Mouse (Mus musculus) liver, embryonic 13.5 days (tissue): ENCODE measurements around the gene Tsc22d2. TPM values are rescaled to one million over a fixed set of nuclear protein-coding genes. Genes with fewer than 3 reads are reported as not detected.

Experiments
- ATAC-seq: fragments of 200-750 bp; cut with Nextera tagmentation; 2 replicates; pipeline ENCODE4 v1.8.0; 2017; ENCODE audit warnings: low read depth, mild to moderate bottlenecking, moderate number of reproducible peaks, moderate library complexity
- DNase-seq: peaks from one replicate; pipeline ENCODE4 v3.0.0; 2022
- H3K27ac ChIP-seq: fragments of 300-500 bp; sonication (generic); 2 replicates; pipeline ENCODE4 v1.5.1; 2015; ENCODE audit warnings: moderate library complexity, mild to moderate bottlenecking, inconsistent platforms
- H3K27me3 ChIP-seq: fragments of 300-500 bp; sonication (generic); 2 replicates; pipeline ENCODE4 v1.6.1; 2015; ENCODE audit warnings: mild to moderate bottlenecking, inconsistent platforms
- H3K36me3 ChIP-seq: fragments of 300-500 bp; sonication (generic); 2 replicates; pipeline ENCODE4 v1.6.1; 2015; ENCODE audit warnings: mild to moderate bottlenecking, inconsistent platforms
- H3K4me1 ChIP-seq: fragments of 300-500 bp; sonication (generic); replicated peaks from 2 replicates; pipeline ENCODE4 v1.6.1; 2015; ENCODE audit warnings: inconsistent platforms
- H3K4me2 ChIP-seq: fragments of 300-500 bp; sonication (generic); 2 replicates; pipeline ENCODE4 v1.6.1; 2015; ENCODE audit warnings: inconsistent platforms, mild to moderate bottlenecking, moderate library complexity
- H3K4me3 ChIP-seq: fragments of 300-500 bp; sonication (generic); replicated peaks from 2 replicates; pipeline ENCODE4 v1.5.1; 2015; ENCODE audit warnings: mild to moderate bottlenecking, inconsistent platforms
- H3K9ac ChIP-seq: fragments of 300-500 bp; sonication (generic); 2 replicates; pipeline ENCODE4 v1.6.1; 2015; ENCODE audit warnings: mild to moderate bottlenecking, inconsistent platforms
- H3K9me3 ChIP-seq: fragments of 300-500 bp; sonication (generic); replicated peaks from 2 replicates; pipeline ENCODE4 v1.6.1; 2016; ENCODE audit warnings: inconsistent platforms
- WGBS: fragments of 180-500 bp; shearing (Covaris S2); methylation state at CpG from one replicate; pipeline ENCODE4 v1.1.7; 2015; ENCODE audit not compliant: insufficient replicate concordance; 5-methylcytosine and 5-hydroxymethylcytosine counted together
- polyA plus RNA-seq: library from polyadenylated mRNA; unstranded; fragments of >200 nt; fragmentation: Nextera tagmentation; extraction: Ambion mirVana; gene quantifications from 2 replicates; pipeline ENCODE4 v1.2.1, GENCODE M21; 2015

Tsc22d2 gene
- polyA plus RNA-seq, 1 experiment from 2014 or later, result 5.0 TPM

- Histone ChIP-seq H3K27me3 (no peaks in the 10 kb centered on the region), H3K9me3 (no peaks in the 10 kb centered on the region), H3K36me3 (no peaks in the 10 kb centered on the region), H3K9ac (no peak overlapping the region), H3K4me3 (no peak overlapping the region), H3K4me1 (no peaks in the 10 kb centered on the region), H3K4me2 (no peak overlapping the region), H3K27ac (no peak overlapping the region)
- 67% methylated on average over 5 of the region's 5 CpGs for WGBS
- ATAC-seq, result no peak
- DNase-seq, result no peak
Measured at GRCm38 (mm10) chr3:58398541-58398940, 16.0 kb upstream of the Tsc22d2 start.

DNA sequence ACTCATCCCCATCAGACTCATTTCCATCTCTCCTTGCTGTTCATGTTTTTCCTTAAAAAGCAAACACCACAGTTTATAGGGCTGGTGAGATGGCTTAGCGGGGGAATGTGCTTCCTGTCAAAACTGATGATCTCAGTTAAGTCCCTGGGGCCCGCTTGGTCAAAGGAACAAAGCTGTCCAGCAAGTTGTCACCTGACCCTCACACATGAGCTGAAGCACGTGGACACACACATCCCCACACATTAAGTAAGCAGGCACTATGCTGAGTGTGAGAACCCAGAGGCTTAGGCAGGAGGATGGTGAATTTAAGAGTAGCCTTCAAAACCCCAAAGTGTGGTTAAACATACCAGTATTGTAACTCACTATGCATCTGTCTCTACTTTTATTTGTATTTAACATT lies 14.6 kb upstream of the Tsc22d2 start:
- no peaks in the 10 kb centered on the region for H3K4me1 ChIP-seq
- ATAC-seq (no peak), DNase-seq (no peak)
- H3K9ac ChIP-seq, result no peak overlapping the region
- no peaks in the 10 kb centered on the region for H3K36me3 ChIP-seq
- H3K27ac ChIP-seq, result no peak overlapping the region
- H3K27me3 ChIP-seq, result no peaks in the 10 kb centered on the region
- WGBS, result 50% methylated on average over 3 of the region's 3 CpGs
- H3K9me3 ChIP-seq, result no peaks in the 10 kb centered on the region
- H3K4me2 ChIP-seq, result no peak overlapping the region
- no peak overlapping the region for H3K4me3 ChIP-seq

DNA sequence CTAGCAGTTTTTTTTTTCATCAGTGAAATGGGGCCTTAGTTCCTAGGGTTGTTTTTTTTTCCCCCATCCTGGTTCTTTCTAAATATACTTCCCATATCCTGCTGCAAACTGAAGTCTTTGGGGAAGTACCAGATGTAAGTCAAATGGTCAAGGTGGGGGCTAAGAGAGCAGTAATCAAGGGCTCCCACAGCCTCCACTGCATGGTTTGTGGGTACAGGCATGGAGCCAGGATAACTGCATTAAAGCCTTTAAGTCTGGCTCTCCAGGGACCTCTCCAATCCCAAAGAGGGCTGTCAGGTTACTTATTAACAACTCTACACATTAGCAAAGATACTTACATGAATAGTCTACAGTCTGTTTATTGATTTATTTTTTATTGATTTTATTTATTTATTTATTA lies 2.8 kb upstream of the Tsc22d2 start:
- no peak for DNase-seq
- H3K36me3 ChIP-seq, result no peaks in the 10 kb centered on the region
- H3K4me3 ChIP-seq, result no peak overlapping the region
- H3K4me2 ChIP-seq, result no peak overlapping the region
- no peak for ATAC-seq
- no peak overlapping the region for H3K9ac ChIP-seq
- H3K4me1 ChIP-seq, result peaks cover 6% of the 10 kb centered on the region
- no peak overlapping the region for H3K27ac ChIP-seq
- no peaks in the 10 kb centered on the region for H3K27me3 ChIP-seq
- H3K9me3 ChIP-seq, result no peaks in the 10 kb centered on the region

DNA sequence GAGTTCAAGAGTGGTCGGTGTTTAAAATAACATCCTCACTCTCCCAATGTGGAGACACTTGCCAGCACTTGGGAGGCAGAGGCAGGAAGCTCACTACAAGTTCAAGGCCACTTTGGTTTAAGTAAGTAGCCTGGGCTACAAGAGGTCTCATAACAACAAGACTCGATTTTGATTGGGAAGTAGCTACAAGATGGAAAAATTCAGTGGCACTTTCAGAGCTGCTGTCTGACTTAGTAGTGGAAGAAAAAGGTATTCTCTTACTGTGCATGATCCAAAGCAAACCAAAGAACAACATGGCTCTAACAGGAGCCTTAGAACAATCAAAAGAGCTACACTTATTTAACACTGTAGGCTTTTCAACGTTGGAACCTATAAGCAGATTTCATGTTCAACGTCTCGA lies 844 bp upstream of the Tsc22d2 start:
- no peak for ATAC-seq
- Histone ChIP-seq H3K27ac (peak overlapping the region; percentile 98), H3K9ac (peak overlapping the region; percentile 99), H3K4me1 (peaks cover 10% of the 10 kb centered on the region), H3K36me3 (no peaks in the 10 kb centered on the region; the same call in 1 of the 2 replicates), H3K4me3 (peak overlapping the region; percentile 99), H3K27me3 (no peaks in the 10 kb centered on the region), H3K4me2 (peak overlapping the region; percentile 96), H3K9me3 (no peaks in the 10 kb centered on the region)
- 28% methylated on average over 5 of the region's 5 CpGs for WGBS
- DNase-seq, result no peak

DNA sequence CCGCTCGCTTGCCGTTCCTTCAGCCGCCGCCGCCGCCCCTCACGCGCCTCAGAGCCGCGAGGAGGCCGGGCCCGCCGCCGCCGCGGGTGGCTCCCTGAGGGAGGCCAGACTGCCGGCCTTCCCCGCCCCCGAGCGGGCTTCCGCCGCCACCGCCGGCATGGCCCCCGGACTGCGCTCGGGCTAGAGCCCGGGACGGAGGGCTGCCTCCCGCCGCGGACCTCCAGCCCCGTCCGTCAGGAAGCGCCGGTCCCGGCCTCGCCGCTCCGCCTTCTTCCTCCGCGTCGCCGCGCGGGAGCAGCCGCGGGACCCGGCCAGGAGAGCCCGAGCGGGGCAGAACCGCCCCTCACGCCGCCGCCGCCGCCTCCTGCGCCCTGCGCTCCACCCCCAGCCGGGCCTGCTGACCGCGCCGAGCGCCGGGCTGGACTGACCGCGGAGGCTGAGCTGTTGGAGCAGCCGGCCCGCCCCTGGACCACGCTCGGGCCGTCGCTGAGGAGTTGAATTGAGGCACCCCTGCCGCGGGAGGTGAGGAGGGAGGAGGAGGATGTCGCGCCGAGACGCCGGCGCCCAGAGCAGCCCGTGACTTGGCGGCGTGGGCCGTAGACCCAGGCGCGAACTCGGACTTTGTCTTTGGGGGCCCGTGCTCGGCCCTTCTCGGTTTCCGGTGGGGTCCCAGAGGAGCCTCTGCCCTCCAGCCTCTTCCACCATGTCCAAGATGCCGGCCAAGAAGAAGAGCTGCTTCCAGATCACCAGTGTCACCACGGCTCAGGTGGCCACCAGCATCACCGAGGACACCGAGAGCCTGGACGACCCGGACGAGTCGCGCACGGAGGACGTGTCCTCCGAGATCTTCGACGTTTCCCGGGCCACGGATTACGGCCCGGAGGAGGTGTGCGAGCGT lies 720 bp downstream of the Tsc22d2 start:
- peak overlapping the region; percentile 99 for H3K4me3 ChIP-seq
- no peaks in the 10 kb centered on the region for H3K9me3 ChIP-seq
- H3K27ac ChIP-seq, result peak overlapping the region; percentile 98
- 0% methylated on average over 104 of the region's 113 CpGs for WGBS
- ATAC-seq, result peak; percentile 65
- peak overlapping the region; percentile 99 for H3K9ac ChIP-seq
- DNase-seq, result peak; percentile 70
- peak overlapping the region; percentile 96 for H3K4me2 ChIP-seq
- peaks cover 17% of the 10 kb centered on the region for H3K4me1 ChIP-seq
- H3K27me3 ChIP-seq, result no peaks in the 10 kb centered on the region
- no peaks in the 10 kb centered on the region; the same call in 1 of the 2 replicates for H3K36me3 ChIP-seq

DNA sequence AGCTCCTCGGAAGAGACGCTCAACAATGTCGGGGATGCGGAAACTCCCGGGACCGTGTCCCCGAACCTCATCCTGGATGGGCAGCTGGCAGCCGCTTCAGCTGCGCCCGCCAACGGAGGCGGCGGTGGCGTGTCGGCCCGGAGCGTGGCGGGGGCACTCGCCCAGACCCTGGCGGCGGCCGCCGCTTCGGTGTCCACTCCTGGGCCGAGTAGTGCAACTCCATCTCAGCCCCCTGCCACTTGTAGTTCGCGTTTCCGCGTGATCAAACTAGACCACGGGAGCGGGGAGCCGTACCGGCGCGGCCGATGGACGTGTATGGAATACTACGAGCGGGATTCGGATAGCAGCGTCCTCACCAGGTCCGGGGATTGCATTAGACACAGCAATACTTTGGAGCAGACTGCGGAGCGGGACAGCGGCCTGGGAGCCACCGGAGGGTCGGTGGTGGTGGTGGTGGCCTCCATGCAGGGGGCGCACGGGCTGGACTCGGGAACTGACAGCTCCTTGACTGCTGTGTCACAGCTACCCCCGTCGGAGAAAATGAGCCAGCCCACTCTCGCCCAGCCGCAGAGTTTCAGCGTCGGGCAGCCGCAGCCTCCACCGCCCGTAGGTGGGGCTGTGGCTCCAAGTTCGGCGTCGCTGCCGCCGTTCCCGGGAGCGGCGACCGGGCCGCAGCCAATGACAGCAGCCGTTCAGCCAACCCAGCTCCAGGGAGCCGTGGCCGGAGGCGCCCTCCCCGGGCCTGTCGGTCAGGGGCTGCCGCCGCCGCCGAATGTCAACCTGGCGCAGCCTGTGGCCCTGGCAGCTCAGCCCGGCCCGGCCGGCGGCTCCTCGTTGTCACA lies 1.6 kb downstream of the Tsc22d2 start:
- under 1% methylated on average over 84 of the region's 85 CpGs for WGBS
- Histone ChIP-seq H3K4me1 (peaks cover 19% of the 10 kb centered on the region), H3K36me3 (no peaks in the 10 kb centered on the region; the same call in 1 of the 2 replicates), H3K9me3 (no peaks in the 10 kb centered on the region), H3K9ac (peak overlapping the region; percentile 99), H3K4me3 (peak overlapping the region; percentile 99), H3K27ac (peak overlapping the region; percentile 98), H3K27me3 (no peaks in the 10 kb centered on the region), H3K4me2 (peak overlapping the region; percentile 96)
- DNase-seq, result peak; percentile 85
- ATAC-seq, result peak; percentile 78

DNA sequence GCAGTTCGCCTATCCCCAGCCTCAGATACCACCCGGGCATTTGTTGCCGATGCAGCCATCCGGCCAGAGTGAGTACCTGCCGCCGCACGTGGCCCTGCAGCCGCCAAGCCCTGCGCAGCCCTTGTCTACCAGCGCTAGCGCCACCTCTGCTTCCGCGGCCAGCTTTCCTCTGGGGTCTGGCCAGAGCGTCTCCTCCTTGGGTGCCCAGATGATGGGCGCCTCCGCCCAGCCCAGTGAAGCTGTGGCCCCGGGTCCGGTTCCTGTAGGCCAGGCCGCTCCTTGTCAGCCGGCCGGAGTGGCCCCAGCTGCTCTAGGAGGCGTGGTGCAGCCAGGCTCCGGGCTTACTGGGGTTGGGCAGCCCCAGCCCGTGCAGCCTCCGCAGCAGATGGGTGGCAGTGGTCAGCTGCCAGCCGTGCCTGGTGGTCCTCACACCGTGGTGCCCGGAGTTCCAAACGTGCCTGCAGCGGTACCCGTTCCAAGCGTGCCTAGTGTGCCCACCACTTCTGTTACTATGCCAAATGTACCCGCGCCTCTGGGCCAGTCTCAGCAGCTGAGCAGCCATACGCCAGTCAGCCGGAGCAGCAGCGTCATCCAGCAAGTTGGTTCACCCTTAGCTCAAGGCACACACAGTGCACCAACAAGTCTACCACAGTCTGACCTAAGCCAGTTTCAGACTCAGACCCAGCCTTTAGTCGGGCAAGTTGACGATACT lies 2.4 kb downstream of the Tsc22d2 start:
- H3K4me2 ChIP-seq, result peak overlapping the region; percentile 96
- DNase-seq, result peak; percentile 61
- H3K4me1 ChIP-seq, result peaks cover 19% of the 10 kb centered on the region
- H3K27ac ChIP-seq, result peak overlapping the region; percentile 98
- ATAC-seq, result peak; percentile 63
- WGBS, result under 1% methylated on average over 39 of the region's 39 CpGs
- no peaks in the 10 kb centered on the region for H3K9me3 ChIP-seq
- no peaks in the 10 kb centered on the region for H3K27me3 ChIP-seq
- no peaks in the 10 kb centered on the region; the same call in 1 of the 2 replicates for H3K36me3 ChIP-seq
- H3K4me3 ChIP-seq, result peak overlapping the region; percentile 99
- H3K9ac ChIP-seq, result peak overlapping the region; percentile 99

DNA sequence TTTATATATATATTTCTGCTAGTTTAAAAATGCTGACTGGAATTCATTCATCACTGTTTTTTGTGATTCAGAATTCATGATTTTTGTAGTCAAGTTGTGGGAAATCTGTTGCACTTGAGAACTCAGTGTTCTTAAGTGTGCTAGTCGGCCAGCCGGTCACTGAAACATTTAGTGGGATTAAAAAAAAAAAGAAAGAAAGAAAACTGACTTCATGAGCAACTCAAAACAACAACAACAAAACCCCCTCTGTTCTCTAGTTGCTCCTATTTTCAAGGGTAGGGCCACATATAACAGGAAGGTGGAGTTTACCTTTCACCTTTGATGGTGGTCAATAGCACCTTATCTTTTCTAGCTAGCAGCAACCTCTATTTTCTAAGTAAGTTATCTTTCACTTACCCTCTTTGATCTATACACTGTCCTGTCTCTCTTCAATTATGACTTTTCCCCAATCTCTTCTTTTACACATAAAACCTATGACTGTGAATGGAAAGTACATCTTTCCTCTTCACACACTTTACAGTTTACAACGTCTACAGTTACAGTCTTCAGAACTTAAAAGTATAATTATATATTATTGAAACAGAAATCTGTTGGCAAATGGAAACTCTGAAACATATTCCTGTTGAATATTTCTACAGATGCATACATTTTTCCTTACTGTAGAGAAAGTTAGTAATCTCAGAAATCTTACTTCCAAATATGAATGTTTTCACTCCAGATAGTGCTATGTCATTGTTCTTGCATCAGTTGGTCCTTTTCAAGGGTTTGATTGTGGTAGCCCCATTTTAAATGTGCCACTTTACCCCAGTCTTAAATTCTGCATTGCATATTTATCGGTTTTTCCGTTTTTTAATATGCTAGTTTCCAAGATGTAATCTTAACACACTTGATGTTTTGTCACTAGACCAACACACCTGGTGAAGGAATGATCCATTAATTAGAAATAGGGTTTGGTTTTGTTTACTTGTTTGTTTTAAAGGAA lies 4.5 kb downstream of the Tsc22d2 start:
- no peaks in the 10 kb centered on the region for H3K27me3 ChIP-seq
- ATAC-seq, result no peak
- H3K9me3 ChIP-seq, result no peaks in the 10 kb centered on the region
- no peak for DNase-seq
- peaks cover 16% of the 10 kb centered on the region for H3K4me1 ChIP-seq
- peak overlapping the region; percentile 77 for H3K4me2 ChIP-seq
- 30% methylated on average over 5 of the region's 5 CpGs for WGBS
- H3K27ac ChIP-seq, result peak overlapping the region; percentile 70
- no peaks in the 10 kb centered on the region; the same call in 1 of the 2 replicates for H3K36me3 ChIP-seq
- H3K4me3 ChIP-seq, result peak overlapping the region; percentile 99
- H3K9ac ChIP-seq, result peak overlapping the region; percentile 99

DNA sequence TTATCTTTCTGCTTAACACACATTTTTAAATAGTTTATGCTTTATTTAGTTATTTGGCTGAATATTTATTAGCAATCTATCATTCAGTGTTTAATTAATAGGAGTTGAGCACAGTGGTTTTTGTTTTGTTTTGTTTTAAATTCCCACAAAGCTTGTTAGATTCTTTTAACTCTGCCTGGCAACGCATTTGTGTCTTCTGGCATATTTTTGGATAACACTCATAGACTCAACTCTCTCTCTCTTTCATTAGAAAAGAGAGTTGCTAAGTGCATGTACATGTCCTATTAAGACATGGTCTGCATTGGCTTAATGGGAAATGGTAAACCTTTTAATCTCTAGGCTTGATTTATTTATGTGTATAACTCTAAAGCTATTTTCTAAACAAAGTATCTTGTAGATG lies 14.3 kb downstream of the Tsc22d2 start:
- no peak overlapping the region for H3K27ac ChIP-seq
- WGBS, result 84% methylated on average over 1 of the region's 1 CpGs
- no peak overlapping the region for H3K4me3 ChIP-seq
- H3K9ac ChIP-seq, result no peak overlapping the region
- DNase-seq, result no peak
- H3K27me3 ChIP-seq, result no peaks in the 10 kb centered on the region
- ATAC-seq, result no peak
- no peaks in the 10 kb centered on the region for H3K9me3 ChIP-seq
- no peaks in the 10 kb centered on the region for H3K4me1 ChIP-seq
- H3K36me3 ChIP-seq, result no peaks in the 10 kb centered on the region
- H3K4me2 ChIP-seq, result no peak overlapping the region

DNA sequence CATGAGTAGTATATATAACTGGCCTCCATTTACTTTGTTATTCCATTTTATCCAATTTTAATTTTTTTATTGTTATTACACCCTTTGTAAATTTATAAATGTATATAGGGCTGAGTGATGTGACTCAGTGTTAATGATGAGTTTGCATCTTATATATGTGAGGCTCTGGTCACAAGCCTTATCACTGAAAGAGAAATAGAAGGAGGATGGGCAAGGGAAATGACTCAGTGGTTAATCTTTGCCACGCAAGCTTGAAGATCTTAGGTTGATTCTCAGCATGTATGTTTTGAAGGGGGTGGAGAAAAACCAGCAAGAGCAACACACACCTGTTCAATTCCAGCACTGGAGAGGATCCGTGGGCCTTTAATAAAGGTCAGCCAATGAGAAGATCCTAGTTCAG lies 19.9 kb downstream of the Tsc22d2 start:
- H3K9me3 ChIP-seq, result no peaks in the 10 kb centered on the region
- H3K4me3 ChIP-seq, result no peak overlapping the region
- peaks cover 7% of the 10 kb centered on the region for H3K4me1 ChIP-seq
- H3K27me3 ChIP-seq, result no peaks in the 10 kb centered on the region
- no peak for DNase-seq
- 55% methylated on average over 2 of the region's 2 CpGs for WGBS
- ATAC-seq, result peak; percentile 84
- no peak overlapping the region for H3K4me2 ChIP-seq
- peaks cover 5% of the 10 kb centered on the region for H3K36me3 ChIP-seq
- no peak overlapping the region for H3K9ac ChIP-seq
- no peak overlapping the region for H3K27ac ChIP-seq
